Mouse (Mus musculus): ENCODE measurements at regions not wholly inside any gene's neighbourhood (a gene's known extent, or its start where the extent isn't known, plus 50 kb on each side); places are given as distances from the start of the nearest gene placed in this dataset.

- no peak for TF ChIP-seq CTCF (conservative IDR thresholded peaks at IDR 0.05; ENCODE audit: low read length)
- no peak for TF ChIP-seq POU5F1 (IDR thresholded peaks at IDR 0.05; ENCODE audit: borderline replicate concordance, low read length)
- no peak for TF ChIP-seq NANOG (IDR thresholded peaks at IDR 0.05; ENCODE audit: borderline replicate concordance, low read length)
Observed at GRCm38 (mm10) chr9:31644106-31644505, 179.8 kb upstream of the Tmem45b start.
